Mouse (Mus musculus) spleen, adult 2 months (tissue): ENCODE results near the gene Uba3.

Experiments used
- CTCF ChIP-seq: fragments of 200-500 bp; IDR thresholded peaks from 2 replicates; pipeline ENCODE4 v1.5.1; 2011; ENCODE audit warnings: mild to moderate bottlenecking, inconsistent platforms; ENCODE audit not compliant: insufficient read depth, insufficient read length, insufficient replicate concordance; ENCODE audit errors: extremely low read depth
- POLR2A ChIP-seq: fragments of 200-500 bp; IDR thresholded peaks from 2 replicates; pipeline ENCODE4 v1.6.1; 2011; ENCODE audit warnings: low read depth, low read length, inconsistent platforms

GRCm38 (mm10) chr6:97224505-97224904 is 19.1 kb upstream of the Uba3 start:
- no peak for TF ChIP-seq CTCF
- no peak for TF ChIP-seq POLR2A
